Mouse (Mus musculus): ENCODE measurements at regions not wholly inside any gene's neighbourhood (a gene's known extent, or its start where the extent isn't known, plus 50 kb on each side); places are given as distances from the start of the nearest gene placed in this dataset.

DNA sequence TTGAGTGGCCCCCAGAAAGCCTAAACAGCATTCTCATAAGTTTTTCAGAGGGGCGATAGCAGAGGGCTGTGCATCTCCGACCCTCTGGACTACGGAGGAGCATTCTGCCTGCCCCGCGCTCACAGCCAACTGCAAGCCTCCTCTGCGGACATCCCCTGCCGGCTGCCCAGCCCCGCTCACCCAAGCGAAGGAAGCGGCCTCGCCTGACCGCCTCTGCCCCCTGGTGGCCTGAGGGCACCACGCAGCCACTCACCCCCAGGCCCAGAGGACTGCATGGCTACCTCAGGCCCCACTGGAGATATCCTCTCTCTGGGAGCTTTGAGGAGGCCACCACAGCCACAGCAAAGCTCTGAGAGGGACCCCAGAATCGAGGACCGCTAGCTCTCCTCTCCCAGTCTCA is 58.8 kb upstream of the Dlk1 start:
- H3K9ac ChIP-seq (ENCODE audit: low read length), result peak overlapping the region; percentile 37; the same call in 1 of the 2 replicates
- peak overlapping the region; percentile 60 for H3K27ac ChIP-seq (ENCODE audit: low read depth, low read length)
- H3K36me3 ChIP-seq (ENCODE audit: control insufficient read depth, insufficient read depth, low read length), result no peaks in the 10 kb centered on the region

GRCm38 (mm10) chr12:109394396-109394795 is 58.2 kb upstream of the Dlk1 start:
- Histone ChIP-seq H3K4me2 (ENCODE audit: low read length) (no peak overlapping the region), H3K27ac (ENCODE audit: low read depth, low read length) (peak overlapping the region; percentile 60), H3K27me3 (replicated peaks; ENCODE audit: control insufficient read depth, insufficient read depth, low read length) (no peaks in the 10 kb centered on the region), H3K4me3 (ENCODE audit: low read depth, low read length) (no peak overlapping the region), H3K4me1 (ENCODE audit: control insufficient read depth, insufficient read depth, low read length) (peaks cover 27% of the 10 kb centered on the region), H3K36me3 (ENCODE audit: control insufficient read depth, insufficient read depth, low read length) (no peaks in the 10 kb centered on the region), H3K9ac (ENCODE audit: low read length) (peak overlapping the region; percentile 37; the same call in 1 of the 2 replicates), H3K9me3 (replicated peaks; ENCODE audit: control insufficient read depth, low read length) (no peaks in the 10 kb centered on the region)
- ATAC-seq, result peak; percentile 21
- DNase-seq (ENCODE audit: low spot score), result peak; percentile 52
- 27% methylated on average over 11 of the region's 11 CpGs for WGBS

More for the DNA sequence above, 58.8 kb upstream of the Dlk1 start:
- no peaks in the 10 kb centered on the region for H3K27me3 ChIP-seq (replicated peaks; ENCODE audit: control insufficient read depth, insufficient read depth, low read length)
- H3K4me3 ChIP-seq (ENCODE audit: low read depth, low read length), result no peak overlapping the region
- no peaks in the 10 kb centered on the region for H3K9me3 ChIP-seq (replicated peaks; ENCODE audit: control insufficient read depth, low read length)
- peaks cover 22% of the 10 kb centered on the region for H3K4me1 ChIP-seq (ENCODE audit: control insufficient read depth, insufficient read depth, low read length)
- ATAC-seq (peak; percentile 79), DNase-seq (ENCODE audit: low spot score) (peak; percentile 68)
- peak overlapping the region; percentile 35 for H3K4me2 ChIP-seq (ENCODE audit: low read length)
- WGBS, result 2% methylated on average over 15 of the region's 15 CpGs

- DNase-seq (ENCODE audit: low spot score) (no peak), ATAC-seq (no peak)
- H3K4me2 ChIP-seq (ENCODE audit: low read length), result no peak overlapping the region
- no peaks in the 10 kb centered on the region for H3K27me3 ChIP-seq (replicated peaks; ENCODE audit: control insufficient read depth, insufficient read depth, low read length)
- H3K36me3 ChIP-seq (ENCODE audit: control insufficient read depth, insufficient read depth, low read length), result no peaks in the 10 kb centered on the region
- no peak overlapping the region for H3K27ac ChIP-seq (ENCODE audit: low read depth, low read length)
- H3K4me3 ChIP-seq (ENCODE audit: low read depth, low read length), result no peak overlapping the region
- H3K9ac ChIP-seq (ENCODE audit: low read length), result no peak overlapping the region
- WGBS, result 87% methylated on average over 6 of the region's 6 CpGs
- peaks cover 30% of the 10 kb centered on the region for H3K4me1 ChIP-seq (ENCODE audit: control insufficient read depth, insufficient read depth, low read length)
- H3K9me3 ChIP-seq (replicated peaks; ENCODE audit: control insufficient read depth, low read length), result no peaks in the 10 kb centered on the region
Observed at GRCm38 (mm10) chr12:109396614-109397013, 56.0 kb upstream of the Dlk1 start.

DNA sequence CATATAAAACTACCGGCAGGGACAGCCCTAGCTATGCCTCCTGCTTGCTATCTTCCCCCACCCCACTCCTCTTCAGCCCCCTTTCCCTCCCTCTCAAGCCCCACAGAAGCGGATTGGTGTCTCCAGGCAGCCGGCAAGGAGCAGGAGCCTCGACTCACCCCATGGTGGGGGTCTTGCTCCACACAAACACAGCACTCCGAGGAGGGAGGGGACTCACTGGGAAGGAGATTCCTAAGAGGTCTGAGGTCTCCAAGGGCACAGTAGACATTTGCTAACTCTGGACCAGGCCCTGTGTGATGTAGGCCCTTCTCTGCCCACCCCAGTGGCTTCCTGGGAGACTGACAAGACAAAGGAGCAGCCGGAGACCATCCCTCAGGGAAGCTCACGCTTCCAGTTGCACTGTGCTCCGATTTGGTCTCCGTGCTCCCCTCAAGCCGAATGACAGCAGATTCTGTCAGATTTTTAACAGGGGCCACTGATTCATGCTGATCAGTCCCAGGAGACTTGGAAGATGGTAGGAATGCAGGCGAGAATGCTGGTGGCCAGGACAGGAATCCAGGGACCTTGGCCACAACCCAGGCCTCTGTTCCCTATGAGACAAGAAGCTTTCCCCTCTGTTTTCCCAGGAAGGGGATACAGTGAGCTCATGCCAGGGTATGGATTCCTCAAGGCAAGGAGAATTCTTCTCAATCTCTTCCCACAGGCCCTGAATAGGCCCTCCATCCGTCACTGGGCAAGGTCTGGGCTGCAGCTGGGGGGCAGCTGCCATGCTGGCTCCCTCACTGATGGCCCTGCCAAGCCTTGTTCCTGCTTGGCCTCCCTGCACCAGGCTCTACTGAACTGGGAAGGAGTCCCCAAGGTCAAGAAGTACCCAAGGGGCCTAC is 55.2 kb upstream of the Dlk1 start:
- peaks cover 30% of the 10 kb centered on the region for H3K4me1 ChIP-seq (ENCODE audit: control insufficient read depth, insufficient read depth, low read length)
- ATAC-seq (no peak), DNase-seq (ENCODE audit: low spot score) (no peak)
- H3K9me3 ChIP-seq (replicated peaks; ENCODE audit: control insufficient read depth, low read length), result no peaks in the 10 kb centered on the region
- H3K4me3 ChIP-seq (ENCODE audit: low read depth, low read length), result no peak overlapping the region
- H3K27me3 ChIP-seq (replicated peaks; ENCODE audit: control insufficient read depth, insufficient read depth, low read length), result no peaks in the 10 kb centered on the region
- H3K36me3 ChIP-seq (ENCODE audit: control insufficient read depth, insufficient read depth, low read length), result no peaks in the 10 kb centered on the region
- no peak overlapping the region for H3K4me2 ChIP-seq (ENCODE audit: low read length)
- no peak overlapping the region for H3K27ac ChIP-seq (ENCODE audit: low read depth, low read length)
- H3K9ac ChIP-seq (ENCODE audit: low read length), result no peak overlapping the region
- WGBS, result 66% methylated on average over 12 of the region's 12 CpGs

GRCm38 (mm10) chr12:109398473-109398872 is 54.1 kb upstream of the Dlk1 start:
- H3K9me3 ChIP-seq (replicated peaks; ENCODE audit: control insufficient read depth, low read length), result no peaks in the 10 kb centered on the region
- DNase-seq (ENCODE audit: low spot score), result no peak
- ATAC-seq, result no peak
- H3K4me3 ChIP-seq (ENCODE audit: low read depth, low read length), result no peak overlapping the region
- no peaks in the 10 kb centered on the region for H3K36me3 ChIP-seq (ENCODE audit: control insufficient read depth, insufficient read depth, low read length)
- H3K4me1 ChIP-seq (ENCODE audit: control insufficient read depth, insufficient read depth, low read length), result peaks cover 22% of the 10 kb centered on the region
- WGBS, result 85% methylated on average over 7 of the region's 7 CpGs
- no peak overlapping the region for H3K4me2 ChIP-seq (ENCODE audit: low read length)
- no peak overlapping the region for H3K27ac ChIP-seq (ENCODE audit: low read depth, low read length)
- H3K9ac ChIP-seq (ENCODE audit: low read length), result no peak overlapping the region
- H3K27me3 ChIP-seq (replicated peaks; ENCODE audit: control insufficient read depth, insufficient read depth, low read length), result no peaks in the 10 kb centered on the region

- no peak for ATAC-seq
- 31% methylated on average over 6 of the region's 6 CpGs for WGBS
Observed at GRCm38 (mm10) chr12:109398951-109399350, 53.7 kb upstream of the Dlk1 start.

GRCm38 (mm10) chr12:109399591-109399990 is 53.0 kb upstream of the Dlk1 start:
- Histone ChIP-seq H3K36me3 (ENCODE audit: control insufficient read depth, insufficient read depth, low read length) (no peaks in the 10 kb centered on the region), H3K9me3 (replicated peaks; ENCODE audit: control insufficient read depth, low read length) (no peaks in the 10 kb centered on the region), H3K27me3 (replicated peaks; ENCODE audit: control insufficient read depth, insufficient read depth, low read length) (no peaks in the 10 kb centered on the region), H3K4me3 (ENCODE audit: low read depth, low read length) (no peak overlapping the region), H3K4me2 (ENCODE audit: low read length) (peak overlapping the region; percentile 30), H3K4me1 (ENCODE audit: control insufficient read depth, insufficient read depth, low read length) (peaks cover 11% of the 10 kb centered on the region), H3K9ac (ENCODE audit: low read length) (no peak overlapping the region), H3K27ac (ENCODE audit: low read depth, low read length) (no peak overlapping the region)
- DNase-seq (ENCODE audit: low spot score) (peak; percentile 67), ATAC-seq (no peak)
- 29% methylated on average over 22 of the region's 22 CpGs for WGBS

More at GRCm38 (mm10) chr12:109398951-109399350, 53.7 kb upstream of the Dlk1 start:
- H3K9me3 ChIP-seq (replicated peaks; ENCODE audit: control insufficient read depth, low read length), result no peaks in the 10 kb centered on the region
- H3K27me3 ChIP-seq (replicated peaks; ENCODE audit: control insufficient read depth, insufficient read depth, low read length), result no peaks in the 10 kb centered on the region
- no peaks in the 10 kb centered on the region for H3K36me3 ChIP-seq (ENCODE audit: control insufficient read depth, insufficient read depth, low read length)
- no peak overlapping the region for H3K4me3 ChIP-seq (ENCODE audit: low read depth, low read length)
- H3K27ac ChIP-seq (ENCODE audit: low read depth, low read length), result no peak overlapping the region
- DNase-seq (ENCODE audit: low spot score), result no peak
- H3K4me1 ChIP-seq (ENCODE audit: control insufficient read depth, insufficient read depth, low read length), result peaks cover 17% of the 10 kb centered on the region
- no peak overlapping the region for H3K9ac ChIP-seq (ENCODE audit: low read length)
- 0 out of 2 replicates have a peak overlapping the region, but pooled peaks have one; percentile 30 for H3K4me2 ChIP-seq (ENCODE audit: low read length)

DNA sequence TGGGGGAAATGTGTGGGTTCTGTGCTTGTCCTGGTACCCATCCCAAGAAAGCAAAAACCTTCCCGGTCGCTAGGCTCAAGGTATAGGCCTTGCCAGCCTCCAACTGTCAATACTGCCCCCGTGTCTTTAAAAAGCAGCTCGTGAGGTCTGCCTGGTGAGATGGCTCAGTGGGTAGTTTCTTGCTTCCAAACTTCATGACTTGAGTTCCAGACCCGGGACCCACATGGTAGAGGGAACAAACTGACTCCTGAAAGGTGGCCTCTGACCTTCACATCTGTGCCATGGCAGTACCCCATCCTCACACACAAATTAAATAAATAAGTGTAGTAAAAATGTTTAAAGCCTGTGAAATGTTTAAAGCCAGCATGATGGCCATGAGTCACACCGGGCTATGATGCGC is 52.6 kb upstream of the Dlk1 start:
- H3K4me1 ChIP-seq (ENCODE audit: control insufficient read depth, insufficient read depth, low read length), result peaks cover 8% of the 10 kb centered on the region
- H3K27ac ChIP-seq (ENCODE audit: low read depth, low read length), result no peak overlapping the region
- DNase-seq (ENCODE audit: low spot score) (no peak), ATAC-seq (no peak)
- H3K4me2 ChIP-seq (ENCODE audit: low read length), result no peak overlapping the region
- H3K27me3 ChIP-seq (replicated peaks; ENCODE audit: control insufficient read depth, insufficient read depth, low read length), result no peaks in the 10 kb centered on the region
- 90% methylated on average over 7 of the region's 7 CpGs for WGBS
- no peak overlapping the region for H3K9ac ChIP-seq (ENCODE audit: low read length)
- H3K9me3 ChIP-seq (replicated peaks; ENCODE audit: control insufficient read depth, low read length), result no peaks in the 10 kb centered on the region
- no peaks in the 10 kb centered on the region for H3K36me3 ChIP-seq (ENCODE audit: control insufficient read depth, insufficient read depth, low read length)
- H3K4me3 ChIP-seq (ENCODE audit: low read depth, low read length), result no peak overlapping the region

DNA sequence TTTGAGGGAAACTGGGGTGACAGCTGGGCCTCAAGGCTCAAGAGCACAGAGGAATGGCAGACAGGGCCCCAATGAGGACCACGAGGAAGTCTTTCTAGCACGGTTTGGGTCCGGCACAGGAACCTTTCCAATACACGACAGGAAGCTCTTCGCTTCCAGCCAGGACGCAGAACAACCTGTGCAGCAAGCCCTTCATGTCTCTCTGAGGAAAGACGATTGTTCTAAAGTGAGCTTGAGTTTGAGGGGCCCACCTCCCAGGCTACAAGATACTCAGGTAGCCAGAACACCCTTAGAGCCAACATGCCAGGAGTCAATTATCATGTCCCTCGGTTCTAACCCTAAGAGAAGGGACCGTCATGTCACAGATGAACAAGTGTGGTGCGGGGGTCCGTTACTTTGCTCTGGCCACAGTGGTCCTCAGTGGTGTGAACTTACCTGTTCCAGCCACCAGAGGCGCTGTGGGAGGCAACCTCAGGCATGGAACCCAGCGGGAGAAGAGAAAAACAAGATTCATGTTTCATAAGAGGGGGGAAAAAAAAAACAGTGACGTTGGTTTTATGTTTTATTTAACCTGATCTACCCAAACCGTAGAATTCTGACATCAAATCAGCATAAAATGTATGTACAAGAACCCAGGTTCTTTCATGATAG is 51.6 kb upstream of the Dlk1 start:
- Histone ChIP-seq H3K9me3 (replicated peaks; ENCODE audit: control insufficient read depth, low read length) (no peaks in the 10 kb centered on the region), H3K36me3 (ENCODE audit: control insufficient read depth, insufficient read depth, low read length) (no peaks in the 10 kb centered on the region), H3K4me2 (ENCODE audit: low read length) (no peak overlapping the region), H3K27ac (ENCODE audit: low read depth, low read length) (no peak overlapping the region), H3K27me3 (replicated peaks; ENCODE audit: control insufficient read depth, insufficient read depth, low read length) (no peaks in the 10 kb centered on the region), H3K4me3 (ENCODE audit: low read depth, low read length) (no peak overlapping the region), H3K9ac (ENCODE audit: low read length) (no peak overlapping the region), H3K4me1 (ENCODE audit: control insufficient read depth, insufficient read depth, low read length) (peaks cover 8% of the 10 kb centered on the region)
- 51% methylated on average over 15 of the region's 15 CpGs for WGBS
- DNase-seq (ENCODE audit: low spot score) (peak; percentile 42), ATAC-seq (no peak)

Data from forebrain, embryonic 14.5 days (tissue).